Mouse (Mus musculus) MEL (cell line): ENCODE measurements around the gene Gna11. TPM values are rescaled to one million over a fixed set of nuclear protein-coding genes. Genes with fewer than 3 reads are reported as not detected.

ENCODE experiments used
- DNase-seq: peaks from one replicate; pipeline ENCODE4 v3.0.0; 2011; ENCODE audit warnings: low read depth, low spot score
- H3K27ac ChIP-seq: 2 replicates; pipeline ENCODE4 v1.5.1; 2012; ENCODE audit warnings: low read depth, mild to moderate bottlenecking, control low read depth, low read length, moderate library complexity; ENCODE audit not compliant: control insufficient read depth
- H3K27me3 ChIP-seq, 2 experiments: fragments of 150-350 bp in 1 of 2; sonication (generic) in 1 of 2; 2 replicates each; pipeline ENCODE4 v1.6.1; 2012; ENCODE audit warnings: low read length in 2 of 2, mild to moderate bottlenecking in 2 of 2, improper control_type of control experiment in 1 of 2, moderate library complexity in 1 of 2; ENCODE audit not compliant: insufficient read depth in 2 of 2, control insufficient read depth in 1 of 2
- H3K36me3 ChIP-seq, 2 experiments: 2 replicates each; pipeline ENCODE4 v1.6.1; 2012 to 2014; ENCODE audit warnings: low read length in 2 of 2, improper control_type of control experiment in 1 of 2, inconsistent platforms in 1 of 2, mild to moderate bottlenecking in 1 of 2; ENCODE audit not compliant: insufficient read depth in 2 of 2, control insufficient read depth in 1 of 2
- H3K4me1 ChIP-seq, 2 experiments: fragments of 150-350 bp in 1 of 2; sonication (generic) in 1 of 2; 2 replicates each; pipeline ENCODE4 v1.6.1; 2012; ENCODE audit warnings: low read length in 2 of 2, improper control_type of control experiment in 1 of 2, mild to moderate bottlenecking in 1 of 2; ENCODE audit not compliant: insufficient read depth in 2 of 2, control insufficient read depth in 1 of 2
- H3K4me3 ChIP-seq, 2 experiments: fragments of 150-350 bp in 1 of 2; sonication (generic) in 1 of 2; 2 replicates each; pipeline ENCODE4 v1.5.1; 2012; ENCODE audit warnings: low read depth in 2 of 2, low read length in 2 of 2, mild to moderate bottlenecking in 2 of 2, moderate library complexity in 2 of 2, control low read depth in 1 of 2, improper control_type of control experiment in 1 of 2; ENCODE audit not compliant: control insufficient read depth in 1 of 2, insufficient read depth in 1 of 2
- H3K79me2 ChIP-seq: 2 replicates; pipeline ENCODE4 v1.6.1; 2012; ENCODE audit warnings: mild to moderate bottlenecking, low read length, moderate library complexity; ENCODE audit not compliant: control insufficient read depth, poor library complexity, insufficient read depth
- H3K9ac ChIP-seq: 2 replicates; pipeline ENCODE4 v1.6.1; 2012; ENCODE audit warnings: low read depth, mild to moderate bottlenecking, control low read depth, low read length, moderate library complexity; ENCODE audit not compliant: control insufficient read depth, poor library complexity, severe bottlenecking
- H3K9me3 ChIP-seq: fragments of 150-350 bp; sonication (generic); replicated peaks from 2 replicates; pipeline ENCODE4 v1.6.1; 2012; ENCODE audit warnings: mild to moderate bottlenecking, low read length, improper control_type of control experiment, moderate library complexity; ENCODE audit not compliant: insufficient read depth
- CHD1 ChIP-seq: IDR thresholded peaks from 2 replicates; pipeline ENCODE4 v1.6.1; 2012; ENCODE audit warnings: low read depth, mild to moderate bottlenecking, inconsistent platforms, low read length, improper control_type of control experiment
- CHD2 ChIP-seq: IDR thresholded peaks from 2 replicates; pipeline ENCODE4 v1.6.1; 2011; ENCODE audit warnings: low read length, improper control_type of control experiment
- CTCF ChIP-seq, 3 experiments: IDR thresholded peaks in 2 of 3; conservative IDR thresholded peaks in 1 of 3; 2 replicates each; pipeline ENCODE4 v1.5.1; 2011 to 2012; ENCODE audit warnings: low read length in 3 of 3, low read depth in 2 of 3, mild to moderate bottlenecking in 2 of 3, improper control_type of control experiment in 1 of 3, inconsistent platforms in 1 of 3, mixed read lengths in 1 of 3, moderate library complexity in 1 of 3; ENCODE audit not compliant: control insufficient read depth in 1 of 3, insufficient read depth in 1 of 3, poor library complexity in 1 of 3, severe bottlenecking in 1 of 3
- E2F4 ChIP-seq: IDR thresholded peaks from 2 replicates; pipeline ENCODE4 v1.6.1; 2011; ENCODE audit warnings: low read depth, low read length, improper control_type of control experiment, borderline replicate concordance
- ELF1 ChIP-seq: IDR thresholded peaks from 2 replicates; pipeline ENCODE4 v1.6.1; 2014; ENCODE audit warnings: low read depth, mild to moderate bottlenecking, inconsistent platforms, low read length, improper control_type of control experiment, moderate library complexity
- EP300 ChIP-seq, 2 experiments: IDR thresholded peaks; 2 replicates each; pipeline ENCODE4 v1.6.1; 2011; ENCODE audit warnings: improper control_type of control experiment in 2 of 2, low read length in 2 of 2, low read depth in 1 of 2, mild to moderate bottlenecking in 1 of 2
- ETS1 ChIP-seq: IDR thresholded peaks from 2 replicates; pipeline ENCODE4 v1.6.1; 2012; ENCODE audit warnings: low read depth, mild to moderate bottlenecking, inconsistent platforms, low read length, improper control_type of control experiment, moderate library complexity
- GABPA ChIP-seq: IDR thresholded peaks from 2 replicates; pipeline ENCODE4 v1.6.1; 2012; ENCODE audit warnings: low read depth, mild to moderate bottlenecking, inconsistent platforms, low read length, improper control_type of control experiment, moderate library complexity
- GATA1 ChIP-seq: IDR thresholded peaks from 2 replicates; pipeline ENCODE4 v1.6.1; 2011; ENCODE audit warnings: low read depth, low read length, improper control_type of control experiment
- HCFC1 ChIP-seq: IDR thresholded peaks from 2 replicates; pipeline ENCODE4 v1.6.1; 2012; ENCODE audit warnings: low read depth, mild to moderate bottlenecking, inconsistent platforms, low read length, improper control_type of control experiment, moderate library complexity
- JUND ChIP-seq: IDR thresholded peaks from 2 replicates; pipeline ENCODE4 v1.6.1; 2011; ENCODE audit warnings: low read depth, mild to moderate bottlenecking, improper control_type of control experiment, low read length
- KAT2A ChIP-seq: conservative IDR thresholded peaks from 2 replicates; pipeline ENCODE4 v1.6.1; 2012; ENCODE audit warnings: low read depth, low read length, improper control_type of control experiment, inconsistent platforms
- MAFK ChIP-seq: IDR thresholded peaks from 2 replicates; pipeline ENCODE4 v1.6.1; 2011; ENCODE audit warnings: low read depth, mild to moderate bottlenecking, low read length, improper control_type of control experiment, borderline replicate concordance
- MAX ChIP-seq: IDR thresholded peaks from 2 replicates; pipeline ENCODE4 v1.6.1; 2011; ENCODE audit warnings: low read length, improper control_type of control experiment
- MAZ ChIP-seq: IDR thresholded peaks from 2 replicates; pipeline ENCODE4 v1.6.1; 2012; ENCODE audit warnings: low read depth, mild to moderate bottlenecking, inconsistent platforms, low read length, improper control_type of control experiment
- MEF2A ChIP-seq: IDR thresholded peaks from 2 replicates; pipeline ENCODE4 v1.6.1; 2014; ENCODE audit warnings: low read depth, mild to moderate bottlenecking, inconsistent platforms, low read length, improper control_type of control experiment; ENCODE audit not compliant: poor library complexity, insufficient replicate concordance, severe bottlenecking; ENCODE audit errors: extremely low read depth
- MXI1 ChIP-seq: IDR thresholded peaks from 2 replicates; pipeline ENCODE4 v1.6.1; 2011; ENCODE audit warnings: mild to moderate bottlenecking, low read depth, low read length, improper control_type of control experiment
- MYC ChIP-seq: IDR thresholded peaks from 2 replicates; pipeline ENCODE4 v1.6.1; 2011; ENCODE audit warnings: low read depth, mild to moderate bottlenecking, low read length, improper control_type of control experiment, moderate library complexity
- NELFE ChIP-seq: IDR thresholded peaks from 2 replicates; pipeline ENCODE4 v1.6.1; 2011; ENCODE audit warnings: low read depth, low read length, improper control_type of control experiment
- NRF1 ChIP-seq: IDR thresholded peaks from 2 replicates; pipeline ENCODE4 v1.6.1; 2014; ENCODE audit warnings: low read depth, mild to moderate bottlenecking, inconsistent platforms, low read length, improper control_type of control experiment, moderate library complexity; ENCODE audit not compliant: poor library complexity, insufficient read depth, severe bottlenecking
- POLR2A ChIP-seq, 2 experiments: IDR thresholded peaks; 2 replicates each; pipeline ENCODE4 v1.6.1; 2011 to 2012; ENCODE audit warnings: low read length in 2 of 2, mild to moderate bottlenecking in 2 of 2, control low read depth in 1 of 2, improper control_type of control experiment in 1 of 2, low read depth in 1 of 2, moderate library complexity in 1 of 2; ENCODE audit not compliant: control insufficient read depth in 1 of 2, insufficient read depth in 1 of 2, poor library complexity in 1 of 2
- POLR2AphosphoS2 ChIP-seq: IDR thresholded peaks from 2 replicates; pipeline ENCODE4 v1.6.1; 2011; ENCODE audit warnings: low read length, improper control_type of control experiment
- RAD21 ChIP-seq: IDR thresholded peaks from 2 replicates; pipeline ENCODE4 v1.6.1; 2011; ENCODE audit warnings: mild to moderate bottlenecking, low read depth, low read length, improper control_type of control experiment
- RCOR1 ChIP-seq: IDR thresholded peaks from 2 replicates; pipeline ENCODE4 v1.6.1; 2012; ENCODE audit warnings: low read depth, mild to moderate bottlenecking, inconsistent platforms, low read length, improper control_type of control experiment
- SIN3A ChIP-seq: IDR thresholded peaks from 2 replicates; pipeline ENCODE4 v1.6.1; 2012; ENCODE audit warnings: low read length, improper control_type of control experiment, inconsistent platforms
- SMC3 ChIP-seq: IDR thresholded peaks from 2 replicates; pipeline ENCODE4 v1.6.1; 2011; ENCODE audit warnings: low read depth, low read length, improper control_type of control experiment
- TAL1 ChIP-seq: IDR thresholded peaks from 2 replicates; pipeline ENCODE4 v1.6.1; 2012; ENCODE audit warnings: mild to moderate bottlenecking, inconsistent platforms, low read length, moderate library complexity, mixed read lengths
- TBP ChIP-seq: IDR thresholded peaks from 2 replicates; pipeline ENCODE4 v1.8.0; 2011; ENCODE audit warnings: low read depth, low read length, improper control_type of control experiment
- TCF12 ChIP-seq: IDR thresholded peaks from 2 replicates; pipeline ENCODE4 v1.6.1; 2014; ENCODE audit warnings: low read depth, mild to moderate bottlenecking, inconsistent platforms, low read length, improper control_type of control experiment, moderate library complexity
- UBTF ChIP-seq: IDR thresholded peaks from 2 replicates; pipeline ENCODE4 v1.6.1; 2012; ENCODE audit warnings: low read depth, mild to moderate bottlenecking, inconsistent platforms, low read length, improper control_type of control experiment, moderate library complexity, borderline replicate concordance; ENCODE audit not compliant: insufficient read depth
- USF1 ChIP-seq: IDR thresholded peaks from 2 replicates; pipeline ENCODE4 v1.6.1; 2014; ENCODE audit warnings: low read depth, mild to moderate bottlenecking, inconsistent platforms, low read length, improper control_type of control experiment, moderate library complexity
- USF2 ChIP-seq, 2 experiments: IDR thresholded peaks; 2 replicates each; pipeline ENCODE4 v1.6.1; 2011 to 2012; ENCODE audit warnings: improper control_type of control experiment in 2 of 2, low read length in 2 of 2, borderline replicate concordance in 1 of 2, inconsistent platforms in 1 of 2, low read depth in 1 of 2, mild to moderate bottlenecking in 1 of 2; ENCODE audit not compliant: insufficient read depth in 1 of 2
- ZC3H11A ChIP-seq: IDR thresholded peaks from 2 replicates; pipeline ENCODE4 v1.6.1; 2012; ENCODE audit warnings: low read depth, mild to moderate bottlenecking, inconsistent platforms, low read length, improper control_type of control experiment
- ZKSCAN1 ChIP-seq: IDR thresholded peaks from 2 replicates; pipeline ENCODE4 v1.6.1; 2012; ENCODE audit warnings: low read depth, mild to moderate bottlenecking, inconsistent platforms, low read length, improper control_type of control experiment, moderate library complexity
- ZMIZ1 ChIP-seq: IDR thresholded peaks from 2 replicates; pipeline ENCODE4 v1.6.1; 2012; ENCODE audit warnings: low read depth, mild to moderate bottlenecking, inconsistent platforms, low read length, improper control_type of control experiment, moderate library complexity
- ZNF384 ChIP-seq: IDR thresholded peaks from 2 replicates; pipeline ENCODE4 v1.6.1; 2012; ENCODE audit warnings: low read depth, mild to moderate bottlenecking, inconsistent platforms, low read length, improper control_type of control experiment
- polyA plus RNA-seq, 2 experiments: library from polyadenylated mRNA; stranded (reverse) in 1 of 2; unstranded in 1 of 2; fragments of >175 nt in 1 of 2; fragments of >200 nt in 1 of 2; gene quantifications; 2 replicates each; pipeline versions ENCODE4 v1.2.1 to v1.2.4; 2012; ENCODE audit warnings: low replicate concordance in 2 of 2, low read depth in 1 of 2; ENCODE audit not compliant: insufficient read length in 2 of 2, insufficient read depth in 1 of 2, missing spikeins in 1 of 2
- total RNA-seq: library from RNA; depleted of rRNA; stranded (reverse); fragments of 300-350 nt; gene quantifications from 2 replicates; pipeline ENCODE4 v1.2.3, GENCODE M21; 2012

Gene Gna11
- total and polyA plus RNA-seq, 3 experiments = 14.1 to 18.4 TPM; not detected in 1

DNA sequence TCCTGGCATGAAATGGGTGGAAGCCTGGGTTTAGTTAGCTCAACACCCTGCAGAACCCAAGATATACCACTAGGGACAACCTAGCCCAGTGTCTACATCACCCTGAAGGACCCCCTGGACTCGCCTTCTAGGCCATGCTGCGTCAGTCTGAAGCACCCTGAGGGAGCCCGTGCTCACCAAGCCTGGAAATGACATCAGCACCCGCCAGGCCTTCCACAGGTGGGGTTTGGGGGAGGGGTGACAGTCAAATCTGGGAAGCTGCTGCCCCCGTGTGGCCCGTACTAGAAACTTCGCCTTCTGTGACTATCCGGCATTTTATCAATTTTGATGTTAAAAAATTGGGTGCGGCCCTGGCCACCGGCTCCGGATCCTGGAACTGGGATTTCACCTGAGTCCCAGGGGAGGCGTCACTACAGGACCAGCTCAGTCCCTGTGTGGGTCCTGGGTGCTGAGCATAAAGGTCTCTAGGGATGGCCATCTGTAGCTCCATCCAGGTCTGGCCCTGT, 6.7 kb upstream of the Gna11 start:
- peak overlapping the region in 1 of 2 experiments; percentile 26; a peak in 1 of 4 replicates for H3K4me3 ChIP-seq
- peaks cover 0 to 7% of the 10 kb centered on the region in 2 experiments; a peak in 2 of 4 replicates for H3K36me3 ChIP-seq
- H3K9ac ChIP-seq = peak overlapping the region; percentile 35
- peaks cover 6 to 19% of the 10 kb centered on the region in 2 experiments for H3K4me1 ChIP-seq
- H3K79me2 ChIP-seq = no peaks in the 10 kb centered on the region
- H3K27me3 ChIP-seq = no peaks in the 10 kb centered on the region
- DNase-seq = peak; percentile 89
- H3K27ac ChIP-seq = 0 out of 2 replicates have a peak overlapping the region, but pooled peaks have one; percentile 23
- H3K9me3 ChIP-seq = no peaks in the 10 kb centered on the region
- TF ChIP-seq TCF12 (peak; percentile 39; the same call in 1 of the 2 replicates), UBTF (no peak), MAFK (0 out of 2 replicates have a peak, but pooled peaks have one; percentile 31), USF1 (no peak), HCFC1 (peak; percentile 77), NRF1 (no peak), EP300 (IDR thresholded peaks at IDR 0.05; ENCODE audit: low read depth in 1 of 2, low read length in 2 of 2) (peak; percentile 17 to 56; a peak in 2 of 4 replicates), KAT2A (peak; percentile 37; the same call in 1 of the 2 replicates), SIN3A (peak; percentile 90), MEF2A (no peak), GABPA (peak; percentile 52; the same call in 1 of the 2 replicates), TBP (0 out of 2 replicates have a peak, but pooled peaks have one; percentile 8), RCOR1 (no peak), ZC3H11A (peak; percentile 59), ZMIZ1 (no peak), SMC3 (peak; percentile 64), RAD21 (peak; percentile 77), CHD2 (peak; percentile 81), ZKSCAN1 (peak; percentile 74; the same call in 1 of the 2 replicates), NELFE (peak; percentile 51), USF2 (IDR thresholded peaks at IDR 0.05; ENCODE audit: borderline replicate concordance in 1 of 2, insufficient read depth in 1 of 2, low read depth in 1 of 2, low read length in 2 of 2) (no peak), TAL1 (no peak), MAX (peak; percentile 58; the same call in 1 of the 2 replicates), ETS1 (peak; percentile 84), MYC (peak; percentile 69), POLR2A (IDR thresholded peaks at IDR 0.05; ENCODE audit: control insufficient read depth in 1 of 2, insufficient read depth in 1 of 2, low read depth in 1 of 2, low read length in 2 of 2, poor library complexity in 1 of 2) (no peak; a peak in 1 of 4 replicates), MXI1 (peak; percentile 75), ZNF384 (peak; percentile 26; the same call in 1 of the 2 replicates), ELF1 (0 out of 2 replicates have a peak, but pooled peaks have one; percentile 27), CTCF (IDR thresholded peaks at IDR 0.05 in 2 of 3, conservative IDR thresholded peaks at IDR 0.05 in 1 of 3; ENCODE audit: control insufficient read depth in 1 of 3, insufficient read depth in 1 of 3, low read depth in 2 of 3, low read length in 3 of 3, poor library complexity in 1 of 3, severe bottlenecking in 1 of 3) (peak; percentile 82 to 97 (median 86)), JUND (no peak; the same call in 1 of the 2 replicates), E2F4 (0 out of 2 replicates have a peak, but pooled peaks have one; percentile 43), MAZ (peak; percentile 91), GATA1 (no peak), POLR2AphosphoS2 (no peak), CHD1 (0 out of 2 replicates have a peak, but pooled peaks have one; percentile 61)
